Mouse (Mus musculus) neural tube, embryonic 11.5 days (tissue): ENCODE measurements around the gene Focad. TPM values are rescaled to one million over a fixed set of nuclear protein-coding genes. Genes with fewer than 3 reads are reported as not detected.

Experiments used
- ATAC-seq: fragments of 200-750 bp; cut with Nextera tagmentation; 2 replicates; pipeline ENCODE4 v1.8.0; 2017; ENCODE audit warnings: moderate number of reproducible peaks, mild to moderate bottlenecking, moderate TSS enrichment, moderate library complexity; ENCODE audit not compliant: insufficient read depth, low FRiP score, low TSS enrichment
- DNase-seq: peaks from one replicate; pipeline ENCODE4 v3.0.0-alpha.2; 2015; ENCODE audit warnings: low spot score
- H3K27ac ChIP-seq: fragments of 300-500 bp; sonication (generic); 2 replicates; pipeline ENCODE4 v1.5.1; 2014; ENCODE audit warnings: low read depth, mild to moderate bottlenecking, low read length
- H3K27me3 ChIP-seq: fragments of 300-500 bp; sonication (generic); 2 replicates; pipeline ENCODE4 v1.6.1; 2014; ENCODE audit warnings: mild to moderate bottlenecking, low read length, mixed read lengths; ENCODE audit not compliant: control insufficient read depth, insufficient read depth
- H3K36me3 ChIP-seq: fragments of 300-500 bp; sonication (generic); 2 replicates; pipeline ENCODE4 v1.6.1; 2014; ENCODE audit warnings: mild to moderate bottlenecking, low read length, moderate library complexity, mixed read lengths; ENCODE audit not compliant: control insufficient read depth, insufficient read depth
- H3K4me1 ChIP-seq: fragments of 300-500 bp; sonication (generic); 2 replicates; pipeline ENCODE4 v1.6.1; 2014; ENCODE audit warnings: low read length, mixed read lengths; ENCODE audit not compliant: control insufficient read depth, insufficient read depth
- H3K4me2 ChIP-seq: fragments of 300-500 bp; sonication (generic); 2 replicates; pipeline ENCODE4 v1.6.1; 2014; ENCODE audit warnings: low read depth, mild to moderate bottlenecking, moderate library complexity
- H3K4me3 ChIP-seq: fragments of 300-500 bp; sonication (generic); 2 replicates; pipeline ENCODE4 v1.5.1; 2014; ENCODE audit warnings: low read depth, low read length
- H3K9ac ChIP-seq: fragments of 300-500 bp; sonication (generic); 2 replicates; pipeline ENCODE4 v1.6.1; 2014; ENCODE audit warnings: mild to moderate bottlenecking, low read length
- H3K9me3 ChIP-seq: fragments of 300-500 bp; sonication (generic); 2 replicates; pipeline ENCODE4 v1.6.1; 2016; ENCODE audit warnings: low read length; ENCODE audit not compliant: control insufficient read depth
- WGBS: fragments of 180-500 bp; shearing (Covaris S2); extraction: QIAGEN DNeasy Blood & Tissue Kit; methylation state at CpG from one replicate; pipeline ENCODE4 v1.1.7; 2014; 5-methylcytosine and 5-hydroxymethylcytosine counted together
- microRNA counts: library from miRNA; unstranded; fragments of <30 nt; microRNA quantifications from one replicate; lab custom pipeline; 2015
- microRNA-seq: library from miRNA; unstranded; fragments of <30 nt; microRNA quantifications from one replicate; pipeline ENCODE4, GENCODE M21; 2016
- polyA plus RNA-seq: library from polyadenylated mRNA; unstranded; fragments of >200 nt; fragmentation: Nextera tagmentation; extraction: Ambion mirVana; gene quantifications from 2 replicates; pipeline ENCODE4 v1.2.1, GENCODE M21; 2014

Gene Focad
- polyA plus RNA-seq, 1 experiment from 2014 or later: 18.8 TPM

DNA sequence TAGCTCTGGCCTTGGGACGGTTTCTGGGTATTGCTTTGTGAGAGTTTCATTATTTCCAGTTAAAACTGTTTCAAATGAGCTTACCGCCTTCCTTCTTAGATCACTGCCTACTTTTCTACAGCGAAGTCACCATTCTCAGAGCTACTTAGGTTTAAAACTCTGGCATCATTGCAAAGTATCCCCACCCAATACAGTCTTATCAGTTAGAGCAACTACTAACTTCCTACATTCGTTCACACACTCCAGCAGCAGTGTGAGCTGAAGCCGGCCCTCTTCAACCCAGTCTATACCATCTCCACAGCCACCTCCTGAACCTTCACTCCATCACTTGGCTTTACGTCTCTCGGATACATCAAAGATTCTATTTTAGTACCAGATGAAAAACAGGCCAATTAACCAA lies 346.4 kb downstream of the Focad start:
- 91% methylated on average over 7 of the region's 7 CpGs for WGBS
- H3K4me3 ChIP-seq: no peak overlapping the region
- H3K4me1 ChIP-seq: peaks cover 8% of the 10 kb centered on the region
- H3K4me2 ChIP-seq: no peak overlapping the region
- ATAC-seq: no peak
- H3K9ac ChIP-seq: no peak overlapping the region
- no peaks in the 10 kb centered on the region for H3K36me3 ChIP-seq
- H3K27ac ChIP-seq: no peak overlapping the region
- H3K9me3 ChIP-seq: no peaks in the 10 kb centered on the region
- DNase-seq: no peak
- no peaks in the 10 kb centered on the region for H3K27me3 ChIP-seq

DNA sequence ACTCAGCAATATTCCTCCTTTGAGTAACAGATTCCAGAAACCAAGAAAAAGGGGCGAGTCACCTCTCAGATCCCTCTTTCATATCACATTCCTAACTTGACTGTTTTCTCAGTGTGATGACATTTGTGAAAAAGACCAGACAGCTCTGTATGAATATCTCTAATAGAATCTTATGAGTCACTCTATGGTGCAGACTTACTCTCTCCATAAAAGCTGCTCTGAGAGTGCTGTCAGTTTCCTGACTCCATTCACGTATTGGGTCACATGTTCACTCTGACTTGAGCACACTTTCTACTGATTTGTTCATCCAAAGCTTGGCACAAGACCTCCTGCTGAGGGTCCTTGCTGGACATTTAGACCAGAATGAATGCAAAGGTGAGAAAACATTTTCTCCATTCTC lies 354.5 kb downstream of the Focad start:
- DNase-seq: no peak
- no peak for ATAC-seq
- H3K36me3 ChIP-seq: no peaks in the 10 kb centered on the region
- no peak overlapping the region for H3K4me2 ChIP-seq
- no peak overlapping the region for H3K9ac ChIP-seq
- no peak overlapping the region for H3K4me3 ChIP-seq
- H3K9me3 ChIP-seq: no peaks in the 10 kb centered on the region
- H3K27ac ChIP-seq: no peak overlapping the region
- WGBS: 82% methylated on average over 2 of the region's 2 CpGs
- H3K27me3 ChIP-seq: no peaks in the 10 kb centered on the region
- no peaks in the 10 kb centered on the region for H3K4me1 ChIP-seq

DNA sequence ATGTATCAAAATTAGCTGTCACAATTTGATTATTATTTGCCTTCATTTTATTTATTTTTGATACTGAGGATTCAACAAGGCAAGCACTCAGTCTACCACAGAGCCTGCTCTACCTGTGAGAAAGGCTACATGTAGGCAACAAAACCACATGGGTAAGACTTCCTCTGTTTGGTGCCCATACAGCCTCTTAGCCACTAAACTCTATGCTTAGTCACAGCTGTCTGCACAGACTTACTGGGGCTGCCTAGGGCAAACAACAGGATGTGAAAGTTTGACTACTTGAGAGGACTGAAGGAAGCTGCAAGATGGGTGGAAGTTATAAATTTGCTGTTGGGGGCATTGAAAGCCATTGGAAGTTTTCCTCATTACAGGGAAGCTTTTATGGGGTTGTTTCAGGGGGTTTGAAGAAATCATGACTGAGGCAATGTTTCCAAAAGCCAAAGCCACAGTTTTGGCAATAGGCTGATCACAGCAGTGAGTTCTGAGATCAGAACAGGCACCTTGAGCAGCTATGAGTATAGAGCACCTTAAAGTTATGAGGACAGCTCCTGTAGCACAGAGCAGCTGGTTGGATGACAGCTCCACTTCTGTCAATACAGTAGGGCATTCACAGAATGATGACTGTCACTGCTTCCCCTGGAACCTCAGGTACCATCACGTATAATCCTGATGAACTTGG lies 355.8 kb downstream of the Focad start:
- no peak overlapping the region for H3K27ac ChIP-seq
- no peak overlapping the region for H3K4me3 ChIP-seq
- DNase-seq (no peak), ATAC-seq (no peak)
- no peaks in the 10 kb centered on the region for H3K9me3 ChIP-seq
- H3K4me1 ChIP-seq: no peaks in the 10 kb centered on the region
- no peak overlapping the region for H3K9ac ChIP-seq
- no peak overlapping the region for H3K4me2 ChIP-seq
- H3K27me3 ChIP-seq: no peaks in the 10 kb centered on the region
- WGBS: 90% methylated on average over 1 of the region's 1 CpGs
- no peaks in the 10 kb centered on the region for H3K36me3 ChIP-seq

DNA sequence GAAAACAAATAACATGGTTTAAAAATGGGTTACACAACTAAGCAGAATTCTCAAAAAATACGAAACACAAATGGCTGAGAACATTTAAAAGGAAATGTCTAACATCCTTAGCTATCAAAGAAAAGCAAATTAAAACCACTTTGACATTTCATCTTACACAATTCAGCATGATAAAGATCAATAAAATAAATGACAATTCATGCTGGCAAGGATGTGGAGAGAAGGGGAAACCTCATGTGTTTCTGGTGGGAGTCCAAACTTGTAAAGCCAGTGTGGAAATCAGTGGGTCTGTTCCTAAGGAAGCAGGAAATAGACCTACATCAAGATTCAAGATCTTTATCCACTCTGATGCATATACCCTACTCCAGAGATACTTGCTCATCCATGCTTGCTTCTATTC lies 363.7 kb downstream of the Focad start:
- H3K9ac ChIP-seq: no peak overlapping the region
- no peaks in the 10 kb centered on the region for H3K9me3 ChIP-seq
- no peaks in the 10 kb centered on the region for H3K36me3 ChIP-seq
- H3K4me1 ChIP-seq: no peaks in the 10 kb centered on the region
- H3K27ac ChIP-seq: no peak overlapping the region
- no peaks in the 10 kb centered on the region for H3K27me3 ChIP-seq
- no peak overlapping the region for H3K4me2 ChIP-seq
- ATAC-seq: no peak
- H3K4me3 ChIP-seq: no peak overlapping the region
- WGBS: 75% methylated on average over 1 of the region's 1 CpGs
- no peak for DNase-seq

DNA sequence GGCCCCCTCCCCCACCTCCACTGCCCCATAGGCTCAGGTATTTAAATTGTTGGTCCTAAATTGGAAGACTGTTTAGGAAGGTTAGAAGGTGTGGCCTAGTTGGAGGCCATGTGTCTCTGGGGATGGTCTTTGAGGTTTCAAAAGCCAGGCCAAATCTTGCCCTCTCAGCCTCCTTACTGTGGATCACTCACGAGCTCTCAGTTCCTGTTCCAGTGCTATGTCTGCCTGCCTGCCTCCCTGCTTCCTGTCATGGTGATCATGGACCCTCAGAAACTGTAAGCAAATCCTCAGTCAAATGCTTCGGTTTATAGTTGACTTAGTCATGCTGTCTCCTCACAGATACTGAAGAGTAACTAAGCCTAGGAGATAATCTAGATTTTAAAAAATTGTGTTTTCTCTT lies 364.2 kb downstream of the Focad start:
- Histone ChIP-seq H3K9ac (no peak overlapping the region), H3K36me3 (no peaks in the 10 kb centered on the region), H3K4me3 (no peak overlapping the region), H3K4me1 (no peaks in the 10 kb centered on the region), H3K4me2 (no peak overlapping the region), H3K9me3 (no peaks in the 10 kb centered on the region), H3K27me3 (no peaks in the 10 kb centered on the region), H3K27ac (no peak overlapping the region)
- no peak for DNase-seq
- ATAC-seq: no peak
- WGBS: 84% methylated on average over 2 of the region's 2 CpGs

MicroRNA genes within 50 kb of the gene (microRNA counts, 519-probe panel; counts per million panel counts)
- 171 counts per million, percentile 57 among the panel's probes with 10 or more counts for microRNA mmu-miR-491 (lab: Ali Mortazavi, UCI)

Small RNAs within 50 kb of the gene (microRNA-seq; reads per million reads assigned to microRNA genes)
- 1.8 reads per million for gene Mir491

Other genes starting within 250 kb of the Focad start
- gene Mllt3, start 61.3 kb upstream of the Focad start, polyA plus RNA-seq: 72.4 and 77.3 TPM in 2 replicates